Mouse (Mus musculus) intestine, embryonic 16.5 days (tissue): Measurements from ENCODE around the gene Mus81. TPM values are rescaled to one million over a fixed set of nuclear protein-coding genes. Genes with fewer than 3 reads are reported as not detected.

ENCODE experiments used
- ATAC-seq: fragments of 200-750 bp; cut with Nextera tagmentation; 2 replicates; pipeline ENCODE4 v1.8.0; 2017; ENCODE audit warnings: moderate TSS enrichment, moderate library complexity
- H3K27ac ChIP-seq: fragments of 300-500 bp; sonication (generic); 2 replicates; pipeline ENCODE4 v1.5.1; 2014; ENCODE audit warnings: mild to moderate bottlenecking, low read length
- H3K27me3 ChIP-seq: fragments of 300-500 bp; sonication (generic); replicated peaks from 2 replicates; pipeline ENCODE4 v1.6.1; 2014; ENCODE audit warnings: low read length, control low read depth, mixed read lengths; ENCODE audit not compliant: control insufficient read depth, insufficient read depth
- H3K36me3 ChIP-seq: fragments of 300-500 bp; sonication (generic); 2 replicates; pipeline ENCODE4 v1.6.1; 2014; ENCODE audit warnings: low read length, control low read depth; ENCODE audit not compliant: control insufficient read depth, insufficient read depth
- H3K4me1 ChIP-seq: fragments of 300-500 bp; sonication (generic); 2 replicates; pipeline ENCODE4 v1.6.1; 2014; ENCODE audit warnings: low read length, control low read depth, mixed read lengths; ENCODE audit not compliant: control insufficient read depth, insufficient read depth
- H3K4me2 ChIP-seq: fragments of 300-500 bp; sonication (generic); 2 replicates; pipeline ENCODE4 v1.6.1; 2014; ENCODE audit warnings: low read depth, low read length, control low read depth
- H3K4me3 ChIP-seq: fragments of 300-500 bp; sonication (generic); 2 replicates; pipeline ENCODE4 v1.5.1; 2014; ENCODE audit warnings: mild to moderate bottlenecking, low read length
- H3K9ac ChIP-seq: fragments of 300-500 bp; sonication (generic); 2 replicates; pipeline ENCODE4 v1.6.1; 2014; ENCODE audit warnings: low read depth, low read length
- H3K9me3 ChIP-seq: fragments of 300-500 bp; sonication (generic); 2 replicates; pipeline ENCODE4 v1.6.1; 2016; ENCODE audit warnings: low read length, control low read depth; ENCODE audit not compliant: control insufficient read depth
- WGBS: fragments of 180-500 bp; shearing (Covaris S2); extraction: QIAGEN DNeasy Blood & Tissue Kit; methylation state at CpG from one replicate; pipeline ENCODE4 v1.1.7; 2014; 5-methylcytosine and 5-hydroxymethylcytosine counted together
- polyA plus RNA-seq: library from polyadenylated mRNA; unstranded; fragments of >200 nt; fragmentation: Nextera tagmentation; extraction: Ambion mirVana; gene quantifications from 2 replicates; pipeline ENCODE4 v1.2.1, GENCODE M21; 2015

Mus81 gene
- polyA plus RNA-seq: 32.7 and 36.5 TPM in 2 replicates

GRCm38 (mm10) chr19:5487768-5488550, at the start of gene Mus81:
TSS of gene Mus81 (minus strand) at chr19:5488402.
- peaks cover 27% of the 10 kb centered on the region for H3K4me1 ChIP-seq
- no peaks in the 10 kb centered on the region for H3K9me3 ChIP-seq
- H3K27me3 ChIP-seq: no peaks in the 10 kb centered on the region
- peak within 1 kb of the TSS; percentile 65 for H3K4me3 ChIP-seq
- peak within 1 kb of the TSS; percentile 93 for H3K4me2 ChIP-seq
- H3K36me3 ChIP-seq: peaks cover 8% of the 10 kb centered on the region
- under 1% methylated on average over 39 of the region's 39 CpGs for WGBS
- peak within 1 kb of the TSS; percentile 99 for H3K27ac ChIP-seq
- peak within 1 kb of the TSS; percentile 71 for H3K9ac ChIP-seq
- peak; percentile 73 for ATAC-seq

GRCm38 (mm10) chr19:5532520-5532919, 44.3 kb upstream of the Mus81 start:
- H3K4me1 ChIP-seq: no peaks in the 10 kb centered on the region; the same call in 1 of the 2 replicates
- no peak overlapping the region for H3K4me3 ChIP-seq
- H3K27me3 ChIP-seq: no peaks in the 10 kb centered on the region
- H3K9me3 ChIP-seq: no peaks in the 10 kb centered on the region
- 69% methylated on average over 8 of the region's 8 CpGs for WGBS
- no peak overlapping the region for H3K9ac ChIP-seq
- no peaks in the 10 kb centered on the region for H3K36me3 ChIP-seq
- no peak for ATAC-seq
- no peak overlapping the region for H3K27ac ChIP-seq
- H3K4me2 ChIP-seq: no peak overlapping the region

- Histone ChIP-seq H3K27me3 (no peaks in the 10 kb centered on the region), H3K4me2 (peak overlapping the region; percentile 63; the same call in 1 of the 2 replicates), H3K27ac (peak overlapping the region; percentile 96), H3K4me1 (no peaks in the 10 kb centered on the region; the same call in 1 of the 2 replicates), H3K9me3 (no peaks in the 10 kb centered on the region), H3K4me3 (peak overlapping the region; percentile 38), H3K9ac (peak overlapping the region; percentile 27; the same call in 1 of the 2 replicates), H3K36me3 (no peaks in the 10 kb centered on the region)
- no peak; the same call in 1 of the 2 replicates for ATAC-seq
- WGBS: 38% methylated on average over 7 of the region's 7 CpGs
These were observed 41.9 kb upstream of the Mus81 start for GRCm38 (mm10) chr19:5530138-5530524.

- Histone ChIP-seq H3K4me2 (peak overlapping the region; percentile 63), H3K27me3 (no peaks in the 10 kb centered on the region), H3K4me3 (peak overlapping the region; percentile 38), H3K36me3 (no peaks in the 10 kb centered on the region), H3K27ac (peak overlapping the region; percentile 96), H3K9ac (peak overlapping the region; percentile 58), H3K4me1 (no peaks in the 10 kb centered on the region; the same call in 1 of the 2 replicates), H3K9me3 (no peaks in the 10 kb centered on the region)
- peak; percentile 99 for ATAC-seq
- 12% methylated on average over 20 of the region's 20 CpGs for WGBS
These were observed 41.3 kb upstream of the Mus81 start for GRCm38 (mm10) chr19:5529325-5530137.

GRCm38 (mm10) chr19:5525204-5525603, 37.0 kb upstream of the Mus81 start:
- Histone ChIP-seq H3K4me3 (no peak overlapping the region), H3K27ac (no peak overlapping the region), H3K9ac (no peak overlapping the region), H3K36me3 (no peaks in the 10 kb centered on the region), H3K4me2 (no peak overlapping the region), H3K4me1 (no peaks in the 10 kb centered on the region; the same call in 1 of the 2 replicates), H3K27me3 (no peaks in the 10 kb centered on the region), H3K9me3 (no peaks in the 10 kb centered on the region)
- no peak for ATAC-seq
- 69% methylated on average over 5 of the region's 5 CpGs for WGBS

- H3K27me3 ChIP-seq: no peaks in the 10 kb centered on the region
- 88% methylated on average over 3 of the region's 3 CpGs for WGBS
- peak; percentile 50 for ATAC-seq
These were observed 30.5 kb upstream of the Mus81 start for GRCm38 (mm10) chr19:5518721-5519120.

GRCm38 (mm10) chr19:5516906-5517505, 28.8 kb upstream of the Mus81 start:
- peak; percentile 29; the same call in 1 of the 2 replicates for ATAC-seq
- H3K9me3 ChIP-seq: no peaks in the 10 kb centered on the region
- H3K27me3 ChIP-seq: no peaks in the 10 kb centered on the region
- H3K4me2 ChIP-seq: no peak overlapping the region
- H3K4me1 ChIP-seq: peaks cover 15% of the 10 kb centered on the region
- H3K9ac ChIP-seq: no peak overlapping the region
- H3K27ac ChIP-seq: peak overlapping the region; percentile 17
- no peaks in the 10 kb centered on the region for H3K36me3 ChIP-seq
- 76% methylated on average over 8 of the region's 8 CpGs for WGBS
- no peak overlapping the region for H3K4me3 ChIP-seq

More at GRCm38 (mm10) chr19:5518721-5519120, 30.5 kb upstream of the Mus81 start:
- no peaks in the 10 kb centered on the region for H3K36me3 ChIP-seq
- no peak overlapping the region for H3K4me3 ChIP-seq
- H3K4me1 ChIP-seq: peaks cover 8% of the 10 kb centered on the region
- H3K9me3 ChIP-seq: no peaks in the 10 kb centered on the region
- no peak overlapping the region for H3K4me2 ChIP-seq
- H3K9ac ChIP-seq: no peak overlapping the region
- H3K27ac ChIP-seq: no peak overlapping the region

- WGBS: 68% methylated on average over 7 of the region's 7 CpGs
- peak; percentile 62 for ATAC-seq
These were observed 27.9 kb upstream of the Mus81 start for GRCm38 (mm10) chr19:5515840-5516777.

More at GRCm38 (mm10) chr19:5515840-5516777, 27.9 kb upstream of the Mus81 start:
- Histone ChIP-seq H3K4me3 (no peak overlapping the region), H3K27ac (peak overlapping the region; percentile 65), H3K4me1 (peaks cover 19% of the 10 kb centered on the region), H3K4me2 (no peak overlapping the region), H3K36me3 (no peaks in the 10 kb centered on the region), H3K9ac (no peak overlapping the region), H3K27me3 (no peaks in the 10 kb centered on the region), H3K9me3 (no peaks in the 10 kb centered on the region)
